Mouse (Mus musculus) hindbrain, embryonic 11.5 days (tissue): Measurements from ENCODE around the gene Ube2d3. TPM values are rescaled to one million over a fixed set of nuclear protein-coding genes. Genes with fewer than 3 reads are reported as not detected.
A peak's percentile ranks its signal among the peaks of the same experiment; 100 is the strongest.

Source experiments
- ATAC-seq: fragments of 200-750 bp; cut with Nextera tagmentation; 2 replicates; pipeline ENCODE4 v1.8.0; 2017; ENCODE audit warnings: mild to moderate bottlenecking, moderate TSS enrichment, moderate library complexity; ENCODE audit not compliant: low FRiP score
- DNase-seq: peaks from one replicate; pipeline ENCODE4 v3.0.0-alpha.2; 2015; ENCODE audit warnings: low spot score
- H3K27ac ChIP-seq: fragments of 300-500 bp; sonication (generic); 2 replicates; pipeline ENCODE4 v1.5.1; 2014; ENCODE audit warnings: mild to moderate bottlenecking, low read depth, low read length
- H3K27me3 ChIP-seq: fragments of 300-500 bp; sonication (generic); 2 replicates; pipeline ENCODE4 v1.6.1; 2014; ENCODE audit warnings: mild to moderate bottlenecking, low read length, moderate library complexity, mixed read lengths; ENCODE audit not compliant: control insufficient read depth, insufficient read depth
- H3K36me3 ChIP-seq: fragments of 300-500 bp; sonication (generic); 2 replicates; pipeline ENCODE4 v1.6.1; 2014; ENCODE audit warnings: mild to moderate bottlenecking, low read length, moderate library complexity, mixed read lengths; ENCODE audit not compliant: control insufficient read depth, insufficient read depth
- H3K4me1 ChIP-seq: fragments of 300-500 bp; sonication (generic); replicated peaks from 2 replicates; pipeline ENCODE4 v1.6.1; 2014; ENCODE audit warnings: low read length, mixed read lengths; ENCODE audit not compliant: control insufficient read depth, insufficient read depth
- H3K4me2 ChIP-seq: fragments of 300-500 bp; sonication (generic); replicated peaks from 2 replicates; pipeline ENCODE4 v1.6.1; 2014; ENCODE audit warnings: mild to moderate bottlenecking, low read depth, low read length
- H3K4me3 ChIP-seq: fragments of 300-500 bp; sonication (generic); 2 replicates; pipeline ENCODE4 v1.5.1; 2014; ENCODE audit warnings: low read depth, low read length
- H3K9ac ChIP-seq: fragments of 300-500 bp; sonication (generic); 2 replicates; pipeline ENCODE4 v1.6.1; 2014; ENCODE audit warnings: low read depth, low read length
- H3K9me3 ChIP-seq: fragments of 300-500 bp; sonication (generic); 2 replicates; pipeline ENCODE4 v1.6.1; 2016; ENCODE audit warnings: low read length; ENCODE audit not compliant: control insufficient read depth
- WGBS: fragments of 180-500 bp; shearing (Covaris S2); extraction: QIAGEN DNeasy Blood & Tissue Kit; methylation state at CpG from one replicate; pipeline ENCODE4 v1.1.7; 2014; 5-methylcytosine and 5-hydroxymethylcytosine counted together
- polyA plus RNA-seq: library from polyadenylated mRNA; unstranded; fragments of >200 nt; fragmentation: Nextera tagmentation; extraction: Ambion mirVana; gene quantifications from 2 replicates; pipeline ENCODE4 v1.2.1, GENCODE M21; 2014

Gene Ube2d3
- polyA plus RNA-seq, 1 experiment from 2014 or later: 666 TPM

- H3K36me3 ChIP-seq: 0 out of 2 replicates have a peak, but pooled peaks cover 3% of the 10 kb centered on the region
- no peaks in the 10 kb centered on the region for H3K27me3 ChIP-seq
- H3K27ac ChIP-seq: no peak overlapping the region
- DNase-seq: no peak
- H3K4me2 ChIP-seq: no peak overlapping the region
- ATAC-seq: no peak
- H3K9me3 ChIP-seq: no peaks in the 10 kb centered on the region
- H3K4me3 ChIP-seq: no peak overlapping the region
- H3K4me1 ChIP-seq: no peaks in the 10 kb centered on the region
- 87% methylated on average over 8 of the region's 9 CpGs for WGBS
- H3K9ac ChIP-seq: no peak overlapping the region
These were observed 30.6 kb upstream of the Ube2d3 start for GRCm38 (mm10) chr3:135407351-135407750.

GRCm38 (mm10) chr3:135409219-135409618 is 28.7 kb upstream of the Ube2d3 start:
- H3K27me3 ChIP-seq: no peaks in the 10 kb centered on the region
- H3K4me2 ChIP-seq: no peak overlapping the region
- H3K9me3 ChIP-seq: no peaks in the 10 kb centered on the region
- no peak overlapping the region for H3K27ac ChIP-seq
- no peak for ATAC-seq
- no peak for DNase-seq
- H3K36me3 ChIP-seq: 0 out of 2 replicates have a peak, but pooled peaks cover 3% of the 10 kb centered on the region
- WGBS: 99% methylated on average over 5 of the region's 5 CpGs
- no peak overlapping the region for H3K9ac ChIP-seq
- H3K4me1 ChIP-seq: no peaks in the 10 kb centered on the region
- H3K4me3 ChIP-seq: no peak overlapping the region

GRCm38 (mm10) chr3:135411056-135411455 is 26.9 kb upstream of the Ube2d3 start:
- 88% methylated on average over 12 of the region's 12 CpGs for WGBS
- Histone ChIP-seq H3K9ac (no peak overlapping the region), H3K36me3 (0 out of 2 replicates have a peak, but pooled peaks cover 3% of the 10 kb centered on the region), H3K4me3 (no peak overlapping the region), H3K9me3 (no peaks in the 10 kb centered on the region), H3K27ac (no peak overlapping the region), H3K27me3 (no peaks in the 10 kb centered on the region), H3K4me1 (no peaks in the 10 kb centered on the region), H3K4me2 (no peak overlapping the region)
- DNase-seq (no peak), ATAC-seq (no peak)

- H3K4me2 ChIP-seq: no peak overlapping the region
- H3K4me3 ChIP-seq: no peak overlapping the region
- H3K27me3 ChIP-seq: no peaks in the 10 kb centered on the region
- ATAC-seq (peak; percentile 73), DNase-seq (peak; percentile 32)
- H3K36me3 ChIP-seq: 0 out of 2 replicates have a peak, but pooled peaks cover 3% of the 10 kb centered on the region
- no peaks in the 10 kb centered on the region for H3K4me1 ChIP-seq
- 39% methylated on average over 9 of the region's 9 CpGs for WGBS
- H3K9ac ChIP-seq: no peak overlapping the region
- peak overlapping the region; percentile 17; the same call in 1 of the 2 replicates for H3K27ac ChIP-seq
- no peaks in the 10 kb centered on the region for H3K9me3 ChIP-seq
These were observed 26.1 kb upstream of the Ube2d3 start for GRCm38 (mm10) chr3:135411824-135412223.

GRCm38 (mm10) chr3:135417245-135417644 is 20.7 kb upstream of the Ube2d3 start:
- Histone ChIP-seq H3K4me3 (no peak overlapping the region), H3K36me3 (no peaks in the 10 kb centered on the region), H3K9me3 (no peaks in the 10 kb centered on the region), H3K4me2 (no peak overlapping the region), H3K27me3 (no peaks in the 10 kb centered on the region), H3K9ac (no peak overlapping the region), H3K4me1 (no peaks in the 10 kb centered on the region), H3K27ac (no peak overlapping the region)
- no peak for DNase-seq
- 82% methylated on average over 3 of the region's 3 CpGs for WGBS
- no peak for ATAC-seq

GRCm38 (mm10) chr3:135417799-135418198 is 20.1 kb upstream of the Ube2d3 start:
- 91% methylated on average over 3 of the region's 3 CpGs for WGBS

GRCm38 (mm10) chr3:135420542-135421309 is 17.2 kb upstream of the Ube2d3 start:
- DNase-seq (no peak), ATAC-seq (no peak)
- Histone ChIP-seq H3K4me3 (no peak overlapping the region), H3K4me2 (no peak overlapping the region), H3K27ac (no peak overlapping the region), H3K9ac (no peak overlapping the region), H3K27me3 (no peaks in the 10 kb centered on the region), H3K36me3 (no peaks in the 10 kb centered on the region), H3K4me1 (no peaks in the 10 kb centered on the region), H3K9me3 (no peaks in the 10 kb centered on the region)
- 93% methylated on average over 9 of the region's 9 CpGs for WGBS

More at GRCm38 (mm10) chr3:135417799-135418198, 20.1 kb upstream of the Ube2d3 start:
- H3K4me2 ChIP-seq: no peak overlapping the region
- H3K9me3 ChIP-seq: no peaks in the 10 kb centered on the region
- DNase-seq (no peak), ATAC-seq (no peak)
- H3K27ac ChIP-seq: no peak overlapping the region
- H3K4me1 ChIP-seq: no peaks in the 10 kb centered on the region
- no peak overlapping the region for H3K4me3 ChIP-seq
- H3K9ac ChIP-seq: no peak overlapping the region
- H3K27me3 ChIP-seq: no peaks in the 10 kb centered on the region
- H3K36me3 ChIP-seq: no peaks in the 10 kb centered on the region

GRCm38 (mm10) chr3:135421310-135421594 is 16.7 kb upstream of the Ube2d3 start:
- Histone ChIP-seq H3K27me3 (no peaks in the 10 kb centered on the region), H3K27ac (no peak overlapping the region), H3K4me1 (no peaks in the 10 kb centered on the region), H3K9ac (no peak overlapping the region), H3K9me3 (no peaks in the 10 kb centered on the region), H3K36me3 (no peaks in the 10 kb centered on the region), H3K4me2 (no peak overlapping the region), H3K4me3 (no peak overlapping the region)
- DNase-seq (no peak), ATAC-seq (no peak)

- no peaks in the 10 kb centered on the region for H3K36me3 ChIP-seq
- H3K9me3 ChIP-seq: no peaks in the 10 kb centered on the region
- peak overlapping the region; percentile 81 for H3K9ac ChIP-seq
- H3K4me2 ChIP-seq: peak overlapping the region; percentile 61
- peak overlapping the region; percentile 91 for H3K27ac ChIP-seq
- H3K4me1 ChIP-seq: no peaks in the 10 kb centered on the region
- ATAC-seq: peak; percentile 0; the same call in 1 of the 2 replicates
- H3K27me3 ChIP-seq: no peaks in the 10 kb centered on the region
- H3K4me3 ChIP-seq: peak overlapping the region; percentile 69
- DNase-seq: no peak
- WGBS: 32% methylated on average over 8 of the region's 8 CpGs
These were observed 15.6 kb upstream of the Ube2d3 start for GRCm38 (mm10) chr3:135422232-135422855.
